Mouse (Mus musculus): ENCODE data around the gene Gm9844.
"Not testable (repeated sequence)": the region's sequence is repeated elsewhere in the genome, so short reads cannot be mapped to it uniquely, and the experiment has no call there.

GRCm38 (mm10) chr7:24846576-24846975, 15.4 kb upstream of the Gm9844 start:
- TF ChIP-seq POLR2A (IDR thresholded peaks at IDR 0.05; ENCODE audit: borderline replicate concordance, extremely low read depth, insufficient read depth, insufficient read length, poor library complexity, severe bottlenecking); CTCF (IDR thresholded peaks at IDR 0.05; ENCODE audit: borderline replicate concordance, extremely low read depth, insufficient read depth, insufficient read length): not testable (repeated sequence)
